Mouse (Mus musculus) erythroblast, embryonic 14.5 days (primary cell): ENCODE measurements around the gene Gm11937.

Experiments
- GATA1 ChIP-seq: IDR thresholded peaks from 2 replicates; pipeline ENCODE4 v1.6.1; 2012; ENCODE audit warnings: low read length, inconsistent platforms, mixed read lengths
- TAL1 ChIP-seq: IDR thresholded peaks from 3 replicates; pipeline ENCODE4 v1.6.1; 2012; ENCODE audit warnings: low read length, inconsistent platforms, mixed read lengths

DNA sequence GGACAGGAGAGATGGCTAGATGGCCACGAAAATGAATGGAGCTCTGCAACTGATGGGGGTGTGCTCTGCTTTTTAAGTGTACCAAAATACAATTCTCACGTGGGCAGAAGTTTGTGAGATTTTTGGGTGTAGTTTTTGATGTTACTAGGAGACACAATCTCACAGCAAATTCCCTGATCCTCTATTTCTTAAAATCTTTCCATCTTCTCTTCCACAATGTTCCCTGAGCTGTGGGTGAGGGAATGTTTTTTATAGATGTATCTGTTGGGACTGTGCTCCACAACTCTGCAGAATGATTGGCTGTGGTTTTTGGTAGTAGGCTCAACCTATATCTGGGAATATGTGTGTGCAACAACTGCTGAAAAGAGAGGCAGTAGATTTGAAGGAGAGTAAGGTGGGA is 23.3 kb upstream of the Gm11937 start:
- TF ChIP-seq TAL1 (no peak), GATA1 (no peak)
